Mouse (Mus musculus) embryonic fibroblast, embryonic 13.5 days (primary cell): ENCODE results near the gene Trub1. TPM values are rescaled to one million over a fixed set of nuclear protein-coding genes. Genes with fewer than 3 reads are reported as not detected.

Experiments used
- H3K27ac ChIP-seq: 2 replicates; pipeline ENCODE4 v1.5.1; 2012; ENCODE audit warnings: low read length, control low read depth, inconsistent platforms; ENCODE audit not compliant: insufficient read depth
- H3K4me1 ChIP-seq: 2 replicates; pipeline ENCODE4 v1.6.1; 2011; ENCODE audit warnings: low read length; ENCODE audit not compliant: control insufficient read depth, insufficient read depth
- H3K4me3 ChIP-seq: 2 replicates; pipeline ENCODE4 v1.5.1; 2011; ENCODE audit warnings: mild to moderate bottlenecking, control low read depth, low read length; ENCODE audit not compliant: insufficient read depth
- CTCF ChIP-seq: IDR thresholded peaks from 2 replicates; pipeline ENCODE4 v1.5.1; 2011; ENCODE audit warnings: mild to moderate bottlenecking, control low read depth, low read length, moderate library complexity, borderline replicate concordance; ENCODE audit not compliant: insufficient read depth
- POLR2A ChIP-seq: IDR thresholded peaks from 2 replicates; pipeline ENCODE4 v1.6.1; 2011; ENCODE audit warnings: low read depth, mild to moderate bottlenecking, control low read depth, low read length, moderate library complexity
- polyA plus RNA-seq: library from polyadenylated mRNA; stranded (reverse); fragments of >200 nt; gene quantifications from 2 replicates; pipeline ENCODE4 v1.2.4, GENCODE M21; 2011; ENCODE audit warnings: low read depth; ENCODE audit not compliant: missing spikeins, insufficient read length

The Trub1 gene
- polyA plus RNA-seq, result 11.8 and 14.5 TPM in 2 replicates

DNA sequence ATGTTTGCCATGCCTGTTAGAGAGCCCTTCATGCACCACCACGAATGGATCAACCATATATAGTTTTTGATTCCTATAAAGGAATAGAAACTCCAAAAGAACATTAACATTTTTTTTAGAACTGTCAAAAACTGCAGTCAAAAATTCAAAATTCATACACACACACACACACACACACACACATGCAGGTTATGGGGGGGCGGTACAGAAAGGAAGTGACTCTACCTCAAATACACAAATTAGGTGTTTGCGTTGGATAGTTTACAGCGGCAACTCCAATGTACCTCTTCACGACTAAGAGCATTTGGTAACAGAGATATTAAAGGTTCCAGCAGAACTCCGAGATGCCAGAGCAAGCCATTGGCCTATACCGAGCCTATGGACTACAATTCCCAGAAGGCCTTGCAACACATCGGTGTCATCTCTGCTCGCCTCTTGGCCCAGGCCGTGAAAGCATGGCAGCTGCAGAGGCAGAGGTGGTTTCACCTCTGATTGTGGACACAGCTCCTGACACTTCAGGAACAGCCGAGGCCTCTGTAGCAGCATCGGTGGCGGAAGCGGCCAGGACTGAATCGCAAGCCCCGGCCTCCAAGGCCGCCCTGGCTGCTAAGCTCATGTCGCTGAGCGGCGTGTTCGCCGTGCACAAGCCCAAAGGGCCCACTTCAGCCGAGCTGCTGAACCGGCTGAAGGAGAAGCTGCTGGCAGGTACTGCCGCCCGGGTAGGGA, at the start of gene Trub1:
Trub1 (plus strand) TSS at position 421 of the 726 bp plus-strand sequence.
- TF ChIP-seq POLR2A (peak; percentile 97), CTCF (no peak)
- no peak within 1 kb of the TSS for H3K27ac ChIP-seq
- peaks cover 3% of the 10 kb centered on the region; the same call in 1 of the 2 replicates for H3K4me1 ChIP-seq
- peak within 1 kb of the TSS; percentile 66 for H3K4me3 ChIP-seq

DNA sequence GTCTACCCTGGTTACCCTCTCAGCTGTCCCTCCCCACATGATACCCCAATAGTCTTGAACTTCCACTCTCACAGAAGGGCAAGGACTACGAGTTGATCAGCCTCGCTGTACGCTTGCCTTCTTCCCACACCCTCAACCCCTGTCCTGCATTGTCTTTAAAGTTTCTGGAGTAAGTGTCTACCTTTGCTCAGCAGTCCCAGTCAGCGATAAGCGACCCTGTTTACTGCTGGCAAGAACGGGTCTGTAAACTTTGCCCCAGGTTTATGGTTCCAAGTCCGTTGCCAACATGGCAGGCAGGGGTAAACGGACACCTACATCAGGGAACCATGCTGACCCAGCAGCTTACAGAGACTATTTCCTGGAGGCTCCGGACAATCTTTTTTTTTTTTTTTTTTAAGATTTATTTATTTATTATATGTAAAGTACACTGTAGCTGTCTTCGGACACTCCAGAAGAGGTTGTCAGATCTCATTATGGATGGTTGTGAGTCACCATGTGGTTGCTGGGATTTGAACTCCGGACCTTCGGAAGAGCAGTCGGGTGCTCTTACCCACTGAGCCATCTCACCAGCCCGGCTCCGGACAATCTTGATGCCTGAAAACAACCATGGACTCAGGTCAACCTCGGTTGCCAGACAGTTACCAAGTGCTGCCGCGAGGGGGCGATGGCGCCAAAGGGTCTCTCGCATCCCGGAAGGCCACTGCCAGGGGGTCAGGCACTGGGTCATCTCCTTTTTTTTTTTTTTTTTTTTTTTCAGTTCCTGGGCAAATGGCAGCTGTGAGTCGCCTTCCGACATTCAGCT, 48.8 kb upstream of the Trub1 start:
- H3K27ac ChIP-seq, result no peak overlapping the region
- no peak for TF ChIP-seq POLR2A
- peak; percentile 83 for TF ChIP-seq CTCF
- H3K4me3 ChIP-seq, result no peak overlapping the region
- H3K4me1 ChIP-seq, result no peaks in the 10 kb centered on the region; the same call in 1 of the 2 replicates

DNA sequence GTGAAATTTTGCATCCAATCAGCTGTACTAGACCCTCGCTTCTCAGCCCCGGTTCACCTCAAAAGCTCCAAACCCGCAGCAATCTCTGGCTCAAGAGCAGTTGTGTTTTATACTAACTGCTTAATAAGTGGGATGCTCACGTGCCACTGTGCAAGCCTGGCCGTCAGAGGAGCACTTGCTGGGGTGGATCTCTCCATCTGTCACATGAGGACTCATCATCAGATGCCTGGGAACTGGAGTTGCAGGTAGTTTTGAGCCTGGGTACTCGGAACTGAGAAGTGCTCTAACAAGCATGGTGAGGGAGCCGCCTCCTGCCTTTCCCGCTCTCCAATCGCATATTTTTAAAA, 48.2 kb upstream of the Trub1 start:
- no peak overlapping the region for H3K27ac ChIP-seq
- H3K4me3 ChIP-seq, result no peak overlapping the region
- TF ChIP-seq POLR2A (no peak), CTCF (no peak)
- H3K4me1 ChIP-seq, result no peaks in the 10 kb centered on the region; the same call in 1 of the 2 replicates

DNA sequence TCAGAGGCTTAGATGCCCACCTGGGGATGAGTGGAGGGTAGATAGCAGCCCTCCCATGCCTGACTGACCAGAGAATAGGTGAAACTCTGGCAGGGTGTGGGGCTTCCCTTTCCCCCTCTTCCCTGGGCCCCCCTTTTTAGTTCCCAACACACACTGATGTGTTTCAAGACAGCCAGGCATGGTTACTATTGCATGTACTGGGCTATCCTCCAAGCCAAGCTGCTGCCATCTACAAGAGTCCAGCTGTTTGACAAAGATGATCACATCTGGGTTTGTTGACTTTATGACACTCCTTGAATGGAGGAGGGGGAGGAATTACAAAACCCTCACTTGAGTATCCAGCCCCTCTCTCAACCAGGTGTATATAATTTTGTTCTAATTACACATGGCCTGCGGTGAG, 44.8 kb upstream of the Trub1 start:
- Histone ChIP-seq H3K27ac (no peak overlapping the region), H3K4me3 (no peak overlapping the region), H3K4me1 (peaks cover 4% of the 10 kb centered on the region)
- no peak for TF ChIP-seq CTCF
- no peak for TF ChIP-seq POLR2A

DNA sequence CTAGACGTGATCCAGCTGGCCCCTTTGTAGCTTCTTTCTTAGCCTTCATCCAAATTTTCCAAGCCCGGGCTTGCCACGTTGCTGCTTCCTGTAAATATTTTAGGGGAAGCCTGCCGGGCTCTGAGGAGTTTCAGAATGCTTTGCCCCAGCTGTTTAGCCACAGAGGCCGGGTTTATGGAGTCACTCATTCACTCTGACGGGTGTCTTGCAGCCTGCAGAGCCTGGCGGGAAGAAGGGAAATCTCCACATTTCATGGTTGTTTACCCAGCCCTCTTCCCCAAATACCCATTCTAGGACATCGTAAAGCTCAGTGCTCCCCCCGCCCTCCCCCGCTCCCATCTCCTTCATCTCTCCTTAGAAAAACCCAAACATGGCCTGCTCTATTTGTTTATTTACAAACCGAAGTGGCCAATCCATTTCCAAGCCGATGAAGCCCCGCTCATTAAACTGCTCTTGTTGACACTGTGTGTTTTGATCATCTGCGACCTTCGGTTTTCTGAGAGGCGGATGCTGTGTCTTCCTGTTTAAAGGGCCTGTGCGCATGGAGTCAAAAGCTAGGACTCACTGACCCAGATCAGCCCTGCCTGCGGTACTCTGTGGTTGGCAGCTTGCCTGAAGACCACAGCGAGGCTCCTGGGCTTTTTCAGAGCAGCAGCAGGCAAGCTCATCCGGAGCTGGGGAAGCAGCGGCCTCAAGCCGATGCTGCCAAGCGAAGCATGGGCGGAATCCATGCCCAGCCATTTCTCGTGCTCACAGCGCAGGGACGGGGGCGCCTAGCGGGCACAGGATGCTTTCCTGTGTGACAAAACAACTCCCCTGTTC, 41.1 kb upstream of the Trub1 start:
- H3K4me1 ChIP-seq, result peaks cover 4% of the 10 kb centered on the region; the same call in 1 of the 2 replicates
- TF ChIP-seq CTCF, result no peak
- no peak for TF ChIP-seq POLR2A
- no peak overlapping the region for H3K27ac ChIP-seq
- no peak overlapping the region for H3K4me3 ChIP-seq

DNA sequence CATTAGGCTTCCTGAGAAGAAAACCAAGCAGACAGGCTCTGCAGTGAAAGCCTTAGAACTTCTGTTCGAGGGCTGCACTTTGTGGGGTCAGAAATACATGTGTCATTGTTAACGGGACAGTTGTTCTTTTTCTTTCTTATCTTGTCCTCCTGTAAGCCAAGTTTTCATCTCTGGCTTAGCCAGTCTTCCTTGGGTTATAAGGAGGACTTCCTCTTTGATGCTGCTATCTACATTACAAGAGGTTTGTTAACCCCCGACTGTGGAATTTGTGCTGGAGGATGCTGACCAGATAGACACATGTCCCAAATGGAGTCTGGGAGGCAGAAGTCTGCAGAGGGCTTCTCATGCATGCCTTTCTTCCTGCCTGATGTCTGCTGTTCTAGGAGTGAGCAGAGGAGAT, 39.5 kb upstream of the Trub1 start:
- TF ChIP-seq CTCF (no peak), POLR2A (no peak)
- Histone ChIP-seq H3K4me3 (no peak overlapping the region), H3K4me1 (peaks cover 4% of the 10 kb centered on the region; the same call in 1 of the 2 replicates), H3K27ac (no peak overlapping the region)

DNA sequence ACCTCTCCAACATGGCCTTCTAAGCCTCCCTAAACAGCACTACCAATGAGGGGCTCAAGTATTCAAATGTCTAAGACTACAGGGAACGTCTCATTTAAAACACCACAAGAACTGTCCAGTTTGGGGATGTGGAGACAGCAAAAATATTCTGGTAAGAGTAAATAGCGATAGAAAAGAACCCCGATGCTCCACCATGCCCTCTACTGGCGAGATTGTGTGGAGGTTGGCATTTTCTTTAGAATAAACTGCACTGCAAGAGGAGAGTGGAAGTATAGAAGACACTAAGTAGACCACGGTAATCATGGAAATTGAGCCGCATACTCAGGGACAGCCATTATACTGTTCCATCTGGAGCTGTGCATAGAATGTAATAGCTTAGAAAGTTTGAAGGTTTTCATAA, 38.8 kb upstream of the Trub1 start:
- Histone ChIP-seq H3K4me1 (peaks cover 4% of the 10 kb centered on the region; the same call in 1 of the 2 replicates), H3K4me3 (no peak overlapping the region), H3K27ac (no peak overlapping the region)
- TF ChIP-seq POLR2A, result no peak
- no peak for TF ChIP-seq CTCF

DNA sequence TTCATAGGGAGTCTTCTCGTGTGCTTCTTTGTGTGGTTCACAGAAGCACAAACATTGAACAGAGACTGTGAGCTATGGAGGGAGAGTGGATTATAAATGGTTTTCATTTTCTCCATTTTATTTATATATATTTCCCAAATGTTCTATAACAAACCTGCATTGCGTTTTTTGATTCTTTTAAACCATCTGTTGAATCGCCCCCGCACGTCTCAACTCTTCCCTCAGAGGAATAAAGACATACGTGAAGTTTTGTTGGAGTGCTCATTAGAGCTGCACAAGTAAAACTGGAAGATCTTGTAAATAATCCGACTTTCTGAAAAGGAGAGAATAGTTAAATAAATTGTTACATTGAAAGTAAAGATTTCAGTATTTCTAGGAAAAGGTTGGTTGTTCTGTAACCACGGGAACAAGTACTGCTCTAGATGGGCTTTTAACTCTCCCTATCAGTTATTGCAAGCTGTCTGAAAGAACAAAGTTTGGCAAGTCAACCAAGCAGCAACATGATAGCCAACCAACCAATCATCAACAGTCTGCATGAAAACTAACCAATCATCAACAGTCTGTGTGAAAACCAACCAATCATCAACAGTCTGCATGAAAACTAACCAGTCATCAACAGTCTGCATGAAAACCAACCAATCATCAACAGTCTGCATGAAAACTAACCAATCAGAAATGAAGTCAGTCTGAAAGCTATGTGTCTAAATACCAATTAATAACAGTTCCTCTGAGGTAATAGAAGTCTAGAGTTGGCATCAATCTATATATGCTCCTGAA, 37.5 kb upstream of the Trub1 start:
- no peak for TF ChIP-seq CTCF
- no peak for TF ChIP-seq POLR2A
- Histone ChIP-seq H3K27ac (no peak overlapping the region), H3K4me3 (no peak overlapping the region), H3K4me1 (peaks cover 4% of the 10 kb centered on the region; the same call in 1 of the 2 replicates)

DNA sequence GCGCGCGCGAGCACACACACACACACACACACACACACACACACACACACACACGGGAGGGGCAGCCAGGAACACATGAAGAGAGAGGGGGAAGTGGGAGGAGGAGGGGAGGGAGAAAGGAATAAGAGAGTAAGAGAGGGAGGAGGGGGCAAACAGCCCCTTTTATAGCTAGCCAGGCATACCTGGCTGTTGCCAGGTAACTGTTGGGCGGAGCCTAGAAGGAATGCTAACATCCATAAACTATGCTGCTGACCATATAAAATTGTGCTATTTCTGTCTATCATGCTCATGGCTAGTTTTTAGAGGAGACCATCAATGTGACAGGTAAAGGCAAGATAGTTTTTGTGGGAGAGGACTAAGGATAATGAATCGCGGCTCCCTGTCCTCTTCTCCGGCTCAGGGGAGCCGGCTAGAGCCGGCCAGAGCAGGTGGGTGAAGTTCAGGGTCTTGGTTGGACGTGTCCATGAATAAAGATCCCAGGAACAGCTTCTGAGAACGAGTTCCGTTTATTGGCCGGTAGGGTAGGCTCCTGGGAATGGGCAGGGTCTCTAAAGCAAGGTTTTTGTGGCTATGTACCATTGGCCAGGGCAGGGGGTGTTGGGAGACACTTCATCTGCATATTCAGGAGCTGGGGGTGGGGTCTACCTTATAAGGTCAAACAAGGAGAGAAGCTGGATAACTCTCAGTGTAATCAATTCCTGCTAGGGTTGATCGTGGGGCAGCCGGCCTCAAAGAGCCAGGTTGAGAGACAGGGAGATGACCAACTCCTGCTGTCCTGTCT, 34.7 kb upstream of the Trub1 start:
- H3K4me1 ChIP-seq, result no peaks in the 10 kb centered on the region
- TF ChIP-seq CTCF (no peak), POLR2A (no peak)
- H3K27ac ChIP-seq, result no peak overlapping the region
- no peak overlapping the region for H3K4me3 ChIP-seq
